Mouse (Mus musculus) testis, postnatal 14 days (tissue): ENCODE measurements at regions not wholly inside any gene's neighbourhood (a gene's known extent, or its start where the extent isn't known, plus 50 kb on each side); places are given as distances from the start of the nearest gene placed in this dataset.

Source experiments
- DNase-seq: peaks from one replicate; pipeline ENCODE4 v3.0.0; 2021; ENCODE audit warnings: low spot score

- DNase-seq: no peak
Measured at GRCm38 (mm10) chr8:35991936-35992603, 226.5 kb downstream of the Gm19410 start.

- DNase-seq: no peak
Measured at GRCm38 (mm10) chr8:35996330-35997077, 230.9 kb downstream of the Gm19410 start.

GRCm38 (mm10) chr8:35999584-35999983 lies 234.0 kb downstream of the Gm19410 start:
- DNase-seq: no peak

GRCm38 (mm10) chr8:36004387-36004786 lies 238.8 kb downstream of the Gm19410 start:
- DNase-seq: no peak

- no peak for DNase-seq
Measured at GRCm38 (mm10) chr8:36005536-36005935, 239.9 kb downstream of the Gm19410 start.

- no peak for DNase-seq
Measured at GRCm38 (mm10) chr8:36007724-36008123, 242.1 kb downstream of the Gm19410 start.

GRCm38 (mm10) chr8:36009565-36009964 lies 244.0 kb downstream of the Gm19410 start:
- no peak for DNase-seq

GRCm38 (mm10) chr8:36010446-36011217 lies 245.0 kb downstream of the Gm19410 start:
- DNase-seq: no peak

GRCm38 (mm10) chr8:36014862-36015261 lies 249.3 kb downstream of the Gm19410 start:
- no peak for DNase-seq

GRCm38 (mm10) chr8:36016321-36017114 lies 250.9 kb downstream of the Gm19410 start:
- DNase-seq: peak; percentile 12

- no peak for DNase-seq
Measured at GRCm38 (mm10) chr8:36018993-36019753, 253.6 kb downstream of the Gm19410 start.

- no peak for DNase-seq
Measured at GRCm38 (mm10) chr8:36019895-36020294, 254.3 kb downstream of the Gm19410 start.

- DNase-seq: no peak
Measured at GRCm38 (mm10) chr8:36027586-36027985, 262.0 kb downstream of the Gm19410 start.

GRCm38 (mm10) chr8:36028121-36028955 lies 262.7 kb downstream of the Gm19410 start:
- DNase-seq: no peak

- DNase-seq: no peak
Measured at GRCm38 (mm10) chr8:36029445-36029844, 263.9 kb downstream of the Gm19410 start.

GRCm38 (mm10) chr8:36030237-36030636 lies 264.6 kb downstream of the Gm19410 start:
- no peak for DNase-seq

GRCm38 (mm10) chr8:36031966-36032719 lies 266.6 kb downstream of the Gm19410 start:
- DNase-seq: no peak

GRCm38 (mm10) chr8:36035339-36035738 lies 269.7 kb downstream of the Gm19410 start:
- no peak for DNase-seq

- DNase-seq: no peak
Measured at GRCm38 (mm10) chr8:36036271-36036670, 270.7 kb downstream of the Gm19410 start.
